Mouse (Mus musculus): ENCODE results near the gene Jph4. TPM values are rescaled to one million over a fixed set of nuclear protein-coding genes. Genes with fewer than 3 reads are reported as not detected.

Jph4 gene
- total and polyA plus RNA-seq, 3 experiments: not detected

- TF ChIP-seq USF2 (IDR thresholded peaks at IDR 0.05; ENCODE audit: borderline replicate concordance in 1 of 2, insufficient read depth in 1 of 2, low read depth in 1 of 2, low read length in 2 of 2) (no peak), CTCF (IDR thresholded peaks at IDR 0.05 in 2 of 3, conservative IDR thresholded peaks at IDR 0.05 in 1 of 3; ENCODE audit: control insufficient read depth in 1 of 3, insufficient read depth in 1 of 3, low read depth in 2 of 3, low read length in 3 of 3, poor library complexity in 1 of 3, severe bottlenecking in 1 of 3) (no peak), ZKSCAN1 (IDR thresholded peaks at IDR 0.05; ENCODE audit: low read depth, low read length) (no peak), NELFE (IDR thresholded peaks at IDR 0.05; ENCODE audit: low read depth, low read length) (no peak), TCF12 (IDR thresholded peaks at IDR 0.05; ENCODE audit: low read depth, low read length) (no peak), CHD2 (IDR thresholded peaks at IDR 0.05; ENCODE audit: low read length) (no peak), HCFC1 (IDR thresholded peaks at IDR 0.05; ENCODE audit: low read depth, low read length) (no peak), KAT2A (conservative IDR thresholded peaks at IDR 0.05; ENCODE audit: low read depth, low read length) (no peak), ZNF384 (IDR thresholded peaks at IDR 0.05; ENCODE audit: low read depth, low read length) (no peak)
- Histone ChIP-seq H3K79me2 (ENCODE audit: control insufficient read depth, insufficient read depth, low read length, poor library complexity) (no peaks in the 10 kb centered on the region), H3K36me3 (ENCODE audit: control insufficient read depth in 1 of 2, insufficient read depth in 2 of 2, low read length in 2 of 2) (no peaks in the 10 kb centered on the region), H3K4me3 (ENCODE audit: control insufficient read depth in 1 of 2, insufficient read depth in 1 of 2, low read depth in 2 of 2, low read length in 2 of 2) (no peak overlapping the region), H3K9me3 (replicated peaks; ENCODE audit: insufficient read depth, low read length) (no peaks in the 10 kb centered on the region), H3K27ac (ENCODE audit: control insufficient read depth, low read depth, low read length) (no peak overlapping the region), H3K4me1 (ENCODE audit: control insufficient read depth in 1 of 2, insufficient read depth in 2 of 2, low read length in 2 of 2) (no peaks in the 10 kb centered on the region), H3K27me3 (ENCODE audit: control insufficient read depth in 1 of 2, insufficient read depth in 2 of 2, low read length in 2 of 2) (no peaks in the 10 kb centered on the region), H3K9ac (ENCODE audit: control insufficient read depth, low read depth, low read length, poor library complexity, severe bottlenecking) (no peak overlapping the region)
- no peak for DNase-seq (ENCODE audit: low read depth, low spot score)
Observed at GRCm38 (mm10) chr14:55085324-55086008, 31.3 kb downstream of the Jph4 start.

- H3K4me3 ChIP-seq (ENCODE audit: control insufficient read depth in 1 of 2, insufficient read depth in 1 of 2, low read depth in 2 of 2, low read length in 2 of 2): no peak overlapping the region
- peaks cover 0 to 5% of the 10 kb centered on the region in 2 experiments; a peak in 1 of 4 replicates for H3K4me1 ChIP-seq (ENCODE audit: control insufficient read depth in 1 of 2, insufficient read depth in 2 of 2, low read length in 2 of 2)
- H3K9me3 ChIP-seq (replicated peaks; ENCODE audit: insufficient read depth, low read length): no peaks in the 10 kb centered on the region
- DNase-seq (ENCODE audit: low read depth, low spot score): no peak
- H3K9ac ChIP-seq (ENCODE audit: control insufficient read depth, low read depth, low read length, poor library complexity, severe bottlenecking): no peak overlapping the region
- H3K36me3 ChIP-seq (ENCODE audit: control insufficient read depth in 1 of 2, insufficient read depth in 2 of 2, low read length in 2 of 2): no peaks in the 10 kb centered on the region
- H3K27me3 ChIP-seq (ENCODE audit: control insufficient read depth in 1 of 2, insufficient read depth in 2 of 2, low read length in 2 of 2): no peaks in the 10 kb centered on the region
- TF ChIP-seq ZC3H11A (IDR thresholded peaks at IDR 0.05; ENCODE audit: low read depth, low read length): no peak
- no peak for TF ChIP-seq TCF12 (IDR thresholded peaks at IDR 0.05; ENCODE audit: low read depth, low read length)
- no peak for TF ChIP-seq JUND (IDR thresholded peaks at IDR 0.05; ENCODE audit: low read depth, low read length)
- TF ChIP-seq ETS1 (IDR thresholded peaks at IDR 0.05; ENCODE audit: low read depth, low read length): no peak
- no peak for TF ChIP-seq ELF1 (IDR thresholded peaks at IDR 0.05; ENCODE audit: low read depth, low read length)
- no peak for TF ChIP-seq RCOR1 (IDR thresholded peaks at IDR 0.05; ENCODE audit: low read depth, low read length)
- no peak for TF ChIP-seq SMC3 (IDR thresholded peaks at IDR 0.05; ENCODE audit: low read depth, low read length)
- no peak for TF ChIP-seq UBTF (IDR thresholded peaks at IDR 0.05; ENCODE audit: borderline replicate concordance, insufficient read depth, low read depth, low read length)
- TF ChIP-seq GATA1 (IDR thresholded peaks at IDR 0.05; ENCODE audit: low read depth, low read length): no peak
- no peak for TF ChIP-seq ZMIZ1 (IDR thresholded peaks at IDR 0.05; ENCODE audit: low read depth, low read length)
- TF ChIP-seq KAT2A (conservative IDR thresholded peaks at IDR 0.05; ENCODE audit: low read depth, low read length): no peak
- no peak for TF ChIP-seq ZKSCAN1 (IDR thresholded peaks at IDR 0.05; ENCODE audit: low read depth, low read length)
- no peak for TF ChIP-seq TAL1 (IDR thresholded peaks at IDR 0.05; ENCODE audit: low read length)
- no peak for TF ChIP-seq POLR2A (IDR thresholded peaks at IDR 0.05; ENCODE audit: control insufficient read depth in 1 of 2, insufficient read depth in 1 of 2, low read depth in 1 of 2, low read length in 2 of 2, poor library complexity in 1 of 2)
- TF ChIP-seq MYC (IDR thresholded peaks at IDR 0.05; ENCODE audit: low read depth, low read length): no peak
- TF ChIP-seq USF2 (IDR thresholded peaks at IDR 0.05; ENCODE audit: borderline replicate concordance in 1 of 2, insufficient read depth in 1 of 2, low read depth in 1 of 2, low read length in 2 of 2): no peak
- H3K79me2 ChIP-seq (ENCODE audit: control insufficient read depth, insufficient read depth, low read length, poor library complexity): no peaks in the 10 kb centered on the region
- no peak overlapping the region for H3K27ac ChIP-seq (ENCODE audit: control insufficient read depth, low read depth, low read length)
Observed at GRCm38 (mm10) chr14:55083481-55083880, 33.3 kb downstream of the Jph4 start.

Measured in MEL (cell line).